Mouse (Mus musculus) brain, embryonic 14.5 days (tissue): Measurements from ENCODE around the gene Stxbp4.

Experiments
- CTCF ChIP-seq: fragments of 200-500 bp; IDR thresholded peaks from 2 replicates; pipeline ENCODE4 v1.5.1; 2012; ENCODE audit warnings: inconsistent platforms, mild to moderate bottlenecking, moderate library complexity, borderline replicate concordance; ENCODE audit not compliant: insufficient read depth, insufficient read length; ENCODE audit errors: extremely low read depth
- POLR2A ChIP-seq: fragments of 200-500 bp; IDR thresholded peaks from 2 replicates; pipeline ENCODE4 v1.6.1; 2012; ENCODE audit warnings: mild to moderate bottlenecking, inconsistent platforms, borderline replicate concordance; ENCODE audit not compliant: poor library complexity, insufficient read depth, insufficient read length, severe bottlenecking; ENCODE audit errors: extremely low read depth

GRCm38 (mm10) chr11:90538636-90539263 lies 99.1 kb downstream of the Stxbp4 start:
- no peak for TF ChIP-seq POLR2A
- TF ChIP-seq CTCF = no peak
